Mouse (Mus musculus) liver, postnatal 0 days (tissue): Measurements from ENCODE around the gene Washc1. TPM values are rescaled to one million over a fixed set of nuclear protein-coding genes. Genes with fewer than 3 reads are reported as not detected.
A peak's percentile ranks its signal among the peaks of the same experiment; 100 is the strongest.

Experiments used
- ATAC-seq: fragments of 200-750 bp; cut with Nextera tagmentation; 2 replicates; pipeline ENCODE4 v1.8.0; 2017; ENCODE audit warnings: mild to moderate bottlenecking, moderate library complexity
- DNase-seq: peaks from one replicate; pipeline ENCODE4 v3.0.0-alpha.2; 2016
- H3K27ac ChIP-seq: fragments of 300-500 bp; sonication (generic); 2 replicates; pipeline ENCODE4 v1.5.1; 2014; ENCODE audit warnings: antibody characterized with exemption, moderate library complexity, mild to moderate bottlenecking, low read depth
- H3K27me3 ChIP-seq: fragments of 300-500 bp; sonication (generic); 2 replicates; pipeline ENCODE4 v1.6.1; 2014; ENCODE audit warnings: low read length, control low read depth, mixed read lengths; ENCODE audit not compliant: insufficient read depth
- H3K36me3 ChIP-seq: fragments of 300-500 bp; sonication (generic); replicated peaks from 2 replicates; pipeline ENCODE4 v1.6.1; 2014; ENCODE audit warnings: mild to moderate bottlenecking, control low read depth, low read length, moderate library complexity, mixed read lengths; ENCODE audit not compliant: insufficient read depth
- H3K4me1 ChIP-seq: fragments of 300-500 bp; sonication (generic); 2 replicates; pipeline ENCODE4 v1.6.1; 2014; ENCODE audit warnings: antibody characterized with exemption, mild to moderate bottlenecking, control low read depth; ENCODE audit not compliant: insufficient read depth
- H3K4me2 ChIP-seq: fragments of 300-500 bp; sonication (generic); 2 replicates; pipeline ENCODE4 v1.6.1; 2014; ENCODE audit warnings: low read depth, mild to moderate bottlenecking, low read length, moderate library complexity, mixed read lengths
- H3K4me3 ChIP-seq: fragments of 300-500 bp; sonication (generic); 2 replicates; pipeline ENCODE4 v1.5.1; 2014; ENCODE audit warnings: low read depth, low read length
- H3K9ac ChIP-seq: fragments of 300-500 bp; sonication (generic); replicated peaks from 2 replicates; pipeline ENCODE4 v1.6.1; 2014; ENCODE audit warnings: mild to moderate bottlenecking, moderate library complexity
- H3K9me3 ChIP-seq: fragments of 300-500 bp; sonication (generic); 2 replicates; pipeline ENCODE4 v1.6.1; 2016; ENCODE audit warnings: mild to moderate bottlenecking, control low read depth, low read length, mixed read lengths
- CTCF ChIP-seq: sonication (generic); IDR thresholded peaks from 2 replicates; pipeline ENCODE4 v1.5.1; 2016; ENCODE audit warnings: antibody characterized with exemption, low read depth
- EP300 ChIP-seq: IDR thresholded peaks from 2 replicates; pipeline ENCODE4 v1.6.1; 2016; ENCODE audit warnings: antibody characterized with exemption, low read depth, mild to moderate bottlenecking
- WGBS: fragments of 180-500 bp; shearing (Covaris S2); extraction: QIAGEN DNeasy Blood & Tissue Kit; methylation state at CpG from one replicate; pipeline ENCODE4 v1.1.7; 2014; ENCODE audit not compliant: insufficient replicate concordance; 5-methylcytosine and 5-hydroxymethylcytosine counted together
- polyA plus RNA-seq: library from polyadenylated mRNA; unstranded; fragments of >200 nt; fragmentation: Nextera tagmentation; extraction: Ambion mirVana; gene quantifications from 2 replicates; pipeline ENCODE4 v1.2.1, GENCODE M21; 2015

The Washc1 gene
- polyA plus RNA-seq, 1 experiment from 2014 or later: 13.2 TPM

- TF ChIP-seq CTCF (peak; percentile 15; the same call in 1 of the 2 replicates), EP300 (no peak)
- ATAC-seq (peak; percentile 92), DNase-seq (peak; percentile 97)
- Histone ChIP-seq H3K27me3 (no peaks in the 10 kb centered on the region), H3K4me1 (peaks cover 5% of the 10 kb centered on the region), H3K9ac (peak within 1 kb of the TSS; percentile 72), H3K27ac (peak within 1 kb of the TSS; percentile 80), H3K4me3 (peak within 1 kb of the TSS; percentile 74), H3K36me3 (peaks cover 31% of the 10 kb centered on the region), H3K9me3 (no peaks in the 10 kb centered on the region), H3K4me2 (peak within 1 kb of the TSS; percentile 84)
- 8% methylated on average over 45 of the region's 45 CpGs for WGBS
These were observed 11.9 kb downstream of the Washc1 start, which contains the start of gene Ddx11 for GRCm38 (mm10) chr17:66123066-66123815. Gene Ddx11, plus strand, starts transcription at chr17:66123520.

GRCm38 (mm10) chr17:66123816-66124610, 12.7 kb downstream of the Washc1 start:
- WGBS: 2% methylated on average over 20 of the region's 20 CpGs
- Histone ChIP-seq H3K9ac (peak overlapping the region; percentile 72), H3K4me3 (peak overlapping the region; percentile 74), H3K27ac (peak overlapping the region; percentile 80), H3K4me1 (peaks cover 5% of the 10 kb centered on the region), H3K9me3 (no peaks in the 10 kb centered on the region), H3K4me2 (peak overlapping the region; percentile 84), H3K27me3 (no peaks in the 10 kb centered on the region), H3K36me3 (peaks cover 26% of the 10 kb centered on the region)
- peak; percentile 17 for DNase-seq
- no peak for TF ChIP-seq CTCF
- ATAC-seq: no peak

- WGBS: 78% methylated on average over 5 of the region's 5 CpGs
- no peaks in the 10 kb centered on the region for H3K27me3 ChIP-seq
- H3K36me3 ChIP-seq: peaks cover 28% of the 10 kb centered on the region
- H3K4me3 ChIP-seq: no peak overlapping the region
- H3K9ac ChIP-seq: no peak overlapping the region
- peak; percentile 12 for DNase-seq
- no peak for ATAC-seq
- H3K9me3 ChIP-seq: no peaks in the 10 kb centered on the region
- H3K27ac ChIP-seq: no peak overlapping the region
- H3K4me2 ChIP-seq: 0 out of 2 replicates have a peak overlapping the region, but pooled peaks have one; percentile 84
- H3K4me1 ChIP-seq: peaks cover 5% of the 10 kb centered on the region
- TF ChIP-seq CTCF: peak; percentile 52
- no peak for TF ChIP-seq EP300
These were observed 13.9 kb downstream of the Washc1 start for GRCm38 (mm10) chr17:66125211-66125610.

GRCm38 (mm10) chr17:66130371-66130770, 19.0 kb downstream of the Washc1 start:
- ATAC-seq (no peak), DNase-seq (no peak)
- WGBS: 90% methylated on average over 9 of the region's 9 CpGs
- no peak overlapping the region for H3K4me3 ChIP-seq
- H3K36me3 ChIP-seq: peaks cover 64% of the 10 kb centered on the region
- no peak overlapping the region for H3K4me2 ChIP-seq
- TF ChIP-seq EP300 (no peak), CTCF (no peak)
- peaks cover 2% of the 10 kb centered on the region; the same call in 1 of the 2 replicates for H3K4me1 ChIP-seq
- no peaks in the 10 kb centered on the region for H3K9me3 ChIP-seq
- no peaks in the 10 kb centered on the region for H3K27me3 ChIP-seq
- no peak overlapping the region for H3K9ac ChIP-seq
- H3K27ac ChIP-seq: no peak overlapping the region

GRCm38 (mm10) chr17:66131212-66131611, 19.9 kb downstream of the Washc1 start:
- peak; percentile 53; the same call in 1 of the 2 replicates for ATAC-seq
- Histone ChIP-seq H3K27ac (no peak overlapping the region), H3K9ac (no peak overlapping the region), H3K4me1 (no peaks in the 10 kb centered on the region), H3K36me3 (peaks cover 67% of the 10 kb centered on the region), H3K27me3 (no peaks in the 10 kb centered on the region), H3K4me2 (no peak overlapping the region), H3K4me3 (no peak overlapping the region), H3K9me3 (no peaks in the 10 kb centered on the region)
- TF ChIP-seq EP300: no peak
- peak; percentile 63 for TF ChIP-seq CTCF
- DNase-seq: peak; percentile 20
- WGBS: 86% methylated on average over 4 of the region's 4 CpGs
